Mouse (Mus musculus): ENCODE data around the gene Slc18b1.

GRCm38 (mm10) chr10:23796551-23797503 lies at the start of gene Slc18b1:
- TF ChIP-seq POLR2A (IDR thresholded peaks at IDR 0.05; ENCODE audit: borderline replicate concordance, insufficient read depth, low read length) (no peak), CTCF (IDR thresholded peaks at IDR 0.05; ENCODE audit: borderline replicate concordance, insufficient read depth, low read depth, low read length) (no peak)

All from cerebellum, adult 2 months (tissue).